Mouse (Mus musculus) heart, postnatal 0 days (tissue): ENCODE measurements around the gene Cela2a.

Experiments
- CTCF ChIP-seq: IDR thresholded peaks from 2 replicates; pipeline ENCODE4 v1.5.1; 2016; ENCODE audit warnings: antibody characterized with exemption, control low read depth, low read depth
- EP300 ChIP-seq: IDR thresholded peaks from 2 replicates; pipeline ENCODE4 v1.6.1; 2016; ENCODE audit warnings: antibody characterized with exemption, low read depth

DNA sequence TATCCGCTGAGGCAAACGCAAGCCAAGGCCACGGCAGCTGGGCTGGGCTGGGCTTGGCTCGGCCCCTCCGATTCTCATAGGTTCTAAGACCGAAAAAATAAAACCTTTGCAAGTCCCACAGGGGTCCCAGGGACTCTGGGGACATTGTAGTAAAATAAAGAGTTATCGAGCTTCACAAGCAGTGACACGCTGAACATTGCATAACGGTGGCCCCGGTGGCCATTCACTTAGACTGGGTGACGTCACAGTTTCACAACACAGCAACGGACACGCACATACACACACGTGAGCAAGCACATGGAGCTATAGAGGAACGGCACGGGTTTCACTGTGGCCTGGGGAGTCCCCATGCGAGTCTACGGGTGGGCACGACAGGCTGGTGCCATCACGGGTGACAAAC lies 32.5 kb upstream of the Cela2a start:
- TF ChIP-seq EP300 (no peak), CTCF (no peak)
